Mouse (Mus musculus): ENCODE data around the gene Erc2.

DNA sequence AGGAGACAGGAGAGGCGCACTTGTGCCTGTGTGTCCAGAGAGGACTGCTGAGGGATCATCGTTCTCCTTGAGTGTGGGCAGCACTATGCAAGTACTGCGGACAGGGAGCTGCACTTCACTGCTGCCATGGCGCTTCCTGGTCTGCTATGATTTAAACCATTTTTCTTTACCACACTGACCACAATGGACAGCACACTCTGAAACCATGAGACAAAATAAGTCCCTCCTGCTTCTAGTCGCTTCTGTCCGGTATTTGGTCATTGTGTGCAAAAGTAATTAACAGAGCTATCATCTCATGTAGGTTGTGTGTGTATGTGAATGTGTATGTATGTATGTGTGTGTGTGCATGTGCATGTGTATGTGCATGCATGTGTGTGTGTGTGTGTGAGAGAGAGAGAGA lies 200.3 kb downstream of the Erc2 start:
- TF ChIP-seq SRF (IDR thresholded peaks at IDR 0.05; ENCODE audit: control insufficient read depth, insufficient read length, low read depth) = no peak
- TF ChIP-seq MAX (IDR thresholded peaks at IDR 0.05; ENCODE audit: low read depth) = no peak
- no peak for TF ChIP-seq TCF3 (IDR thresholded peaks at IDR 0.05; ENCODE audit: insufficient read length, low read depth)
- TF ChIP-seq POLR2A (IDR thresholded peaks at IDR 0.05; ENCODE audit: insufficient read length, low read depth) = no peak
- no peak for TF ChIP-seq USF1 (IDR thresholded peaks at IDR 0.05; ENCODE audit: low read depth)
- no peak for TF ChIP-seq MYOD1 (IDR thresholded peaks at IDR 0.05; ENCODE audit: control insufficient read depth in 1 of 3, insufficient read length in 2 of 3, low read depth in 2 of 3)
- TF ChIP-seq E2F4 (IDR thresholded peaks at IDR 0.05; ENCODE audit: insufficient read depth) = no peak
